Mouse (Mus musculus): Measurements from ENCODE around the gene Fxyd4. TPM values are rescaled to one million over a fixed set of nuclear protein-coding genes. Genes with fewer than 3 reads are reported as not detected.

The Fxyd4 gene
- total and polyA plus RNA-seq, 3 experiments = 0.22 TPM; not detected in 2

DNA sequence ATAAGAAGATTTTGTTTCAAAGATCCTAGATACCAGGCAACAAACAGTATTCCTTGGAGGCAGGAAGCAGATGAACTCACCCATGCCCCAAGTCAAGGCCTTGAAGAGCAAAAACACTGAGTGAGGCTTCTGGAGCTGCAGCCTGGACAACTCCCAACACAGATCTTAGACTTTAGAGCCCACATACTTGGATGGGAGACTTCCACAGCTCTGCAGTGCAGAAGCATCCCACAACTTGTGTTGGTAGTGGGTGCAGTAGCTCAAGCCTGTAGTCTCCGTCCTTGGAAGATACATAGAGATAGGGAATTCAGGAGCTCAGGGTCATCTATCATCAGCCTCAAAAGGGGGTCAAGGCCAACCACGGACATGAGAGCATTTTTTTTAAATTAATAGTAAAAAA is 51.5 kb downstream of the Fxyd4 start:
- no peaks in the 10 kb centered on the region for H3K9me3 ChIP-seq (replicated peaks; ENCODE audit: insufficient read depth, low read length)
- no peak for DNase-seq (ENCODE audit: low read depth, low spot score)
- H3K9ac ChIP-seq (ENCODE audit: control insufficient read depth, low read depth, low read length, poor library complexity, severe bottlenecking) = no peak overlapping the region
- no peaks in the 10 kb centered on the region for H3K27me3 ChIP-seq (ENCODE audit: control insufficient read depth in 1 of 2, insufficient read depth in 2 of 2, low read length in 2 of 2)
- H3K4me3 ChIP-seq (ENCODE audit: control insufficient read depth in 1 of 2, insufficient read depth in 1 of 2, low read depth in 2 of 2, low read length in 2 of 2) = no peak overlapping the region
- H3K4me1 ChIP-seq (ENCODE audit: control insufficient read depth in 1 of 2, insufficient read depth in 2 of 2, low read length in 2 of 2) = peaks cover 23 to 44% of the 10 kb centered on the region in 2 experiments
- no peak overlapping the region for H3K27ac ChIP-seq (ENCODE audit: control insufficient read depth, low read depth, low read length)
- peaks cover 9% of the 10 kb centered on the region for H3K79me2 ChIP-seq (ENCODE audit: control insufficient read depth, insufficient read depth, low read length, poor library complexity)
- H3K36me3 ChIP-seq (ENCODE audit: control insufficient read depth in 1 of 2, insufficient read depth in 2 of 2, low read length in 2 of 2) = peaks cover 0 to 45% of the 10 kb centered on the region in 2 experiments; a peak in 2 of 4 replicates
- TF ChIP-seq NRF1 (IDR thresholded peaks at IDR 0.05; ENCODE audit: insufficient read depth, low read depth, low read length, poor library complexity, severe bottlenecking) = no peak
- no peak for TF ChIP-seq SMC3 (IDR thresholded peaks at IDR 0.05; ENCODE audit: low read depth, low read length)
- TF ChIP-seq CTCF (IDR thresholded peaks at IDR 0.05 in 2 of 3, conservative IDR thresholded peaks at IDR 0.05 in 1 of 3; ENCODE audit: control insufficient read depth in 1 of 3, insufficient read depth in 1 of 3, low read depth in 2 of 3, low read length in 3 of 3, poor library complexity in 1 of 3, severe bottlenecking in 1 of 3) = no peak
- TF ChIP-seq EP300 (IDR thresholded peaks at IDR 0.05; ENCODE audit: low read depth in 1 of 2, low read length in 2 of 2) = no peak
- TF ChIP-seq POLR2AphosphoS5 (IDR thresholded peaks at IDR 0.05; ENCODE audit: borderline replicate concordance, low read depth, low read length) = no peak
- no peak for TF ChIP-seq GATA1 (IDR thresholded peaks at IDR 0.05; ENCODE audit: low read depth, low read length)
- TF ChIP-seq MAZ (IDR thresholded peaks at IDR 0.05; ENCODE audit: low read depth, low read length) = no peak
- no peak for TF ChIP-seq USF1 (IDR thresholded peaks at IDR 0.05; ENCODE audit: low read depth, low read length)

Other genes starting within 250 kb of the Fxyd4 start
- 41.5 and 52.4 TPM in 2 replicates for gene Zfp637, start 96.5 kb downstream of the Fxyd4 start, total RNA-seq (2012; rRNA removed)
- gene Zfp637, start 96.5 kb downstream of the Fxyd4 start, polyA plus RNA-seq (2012; ENCODE audit: insufficient read depth in 1 of 2, insufficient read length in 2 of 2, low read depth in 1 of 2, low replicate concordance in 2 of 2, missing spikeins in 1 of 2) = 10 to 100 TPM in 1 of 2 experiments, not detected in 1; 53.8 TPM
- gene Zfp239, start 75.6 kb downstream of the Fxyd4 start, total RNA-seq (2012; rRNA removed) = 17.9 and 20.4 TPM in 2 replicates
- gene Zfp239, start 75.6 kb downstream of the Fxyd4 start, polyA plus RNA-seq (2012; ENCODE audit: insufficient read depth in 1 of 2, insufficient read length in 2 of 2, low read depth in 1 of 2, low replicate concordance in 2 of 2, missing spikeins in 1 of 2) = 10 to 100 TPM in 1 of 2 experiments, not detected in 1; 18.6 TPM
- gene Hnrnpf, start 37.4 kb downstream of the Fxyd4 start, total RNA-seq (2012; rRNA removed) = 868 and 882 TPM in 2 replicates
- gene Hnrnpf, start 37.4 kb downstream of the Fxyd4 start, polyA plus RNA-seq (2012; ENCODE audit: insufficient read depth in 1 of 2, insufficient read length in 2 of 2, low read depth in 1 of 2, low replicate concordance in 2 of 2, missing spikeins in 1 of 2) = 1,000 to 10,000 TPM in 1 of 2 experiments, 100 to 1,000 TPM in 1; 722 to 2,287 TPM
- 0.04 TPM in 1 of 2 replicates, not detected in the other for gene Rasgef1a, start 73.7 kb upstream of the Fxyd4 start, total RNA-seq (2012; rRNA removed)
- under 1 TPM in 1 of 2 experiments, not detected in 1; 0.19 TPM for gene Rasgef1a, start 73.7 kb upstream of the Fxyd4 start, polyA plus RNA-seq (2012; ENCODE audit: insufficient read depth in 1 of 2, insufficient read length in 2 of 2, low read depth in 1 of 2, low replicate concordance in 2 of 2, missing spikeins in 1 of 2)
- 22.4 and 24.5 TPM in 2 replicates for gene Csgalnact2, start 201.4 kb upstream of the Fxyd4 start, total RNA-seq (2012; rRNA removed)
- gene Csgalnact2, start 201.4 kb upstream of the Fxyd4 start, polyA plus RNA-seq (2012; ENCODE audit: insufficient read depth in 1 of 2, insufficient read length in 2 of 2, low read depth in 1 of 2, low replicate concordance in 2 of 2, missing spikeins in 1 of 2) = 100 to 1,000 TPM in 1 of 2 experiments, 10 to 100 TPM in 1; 17.5 to 119 TPM